Mouse (Mus musculus): Measurements from ENCODE around the gene Vmp1. TPM values are rescaled to one million over a fixed set of nuclear protein-coding genes. Genes with fewer than 3 reads are reported as not detected.

The Vmp1 gene
- total and polyA plus RNA-seq, 3 experiments: 80.9 to 209 (median 167) TPM

- no peaks in the 10 kb centered on the region for H3K27me3 ChIP-seq (replicated peaks)
- H3K79me2 ChIP-seq (replicated peaks; ENCODE audit: control insufficient read depth, extremely low read depth, insufficient read depth, poor library complexity, severe bottlenecking): peaks cover 5% of the 10 kb centered on the region
- H3K36me3 ChIP-seq (replicated peaks in 1 of 2; ENCODE audit: control insufficient read depth in 1 of 2, insufficient read depth in 1 of 2, low read length in 1 of 2): peaks cover 13 to 25% of the 10 kb centered on the region in 2 experiments
- TF ChIP-seq MEF2A (IDR thresholded peaks at IDR 0.05; ENCODE audit: borderline replicate concordance, low read depth, low read length) (no peak), UBTF (IDR thresholded peaks at IDR 0.05; ENCODE audit: low read depth, low read length) (no peak), USF2 (conservative IDR thresholded peaks at IDR 0.05; ENCODE audit: low read depth, low read length) (no peak), IRF4 (IDR thresholded peaks at IDR 0.05; ENCODE audit: low read depth, low read length) (no peak), NRF1 (IDR thresholded peaks at IDR 0.05; ENCODE audit: low read depth, low read length) (no peak), MAFK (IDR thresholded peaks at IDR 0.05; ENCODE audit: insufficient replicate concordance, low read length) (no peak), SMC3 (IDR thresholded peaks at IDR 0.05; ENCODE audit: low read depth, low read length) (no peak), KAT2A (IDR thresholded peaks at IDR 0.05; ENCODE audit: insufficient replicate concordance, low read length) (no peak), GABPA (IDR thresholded peaks at IDR 0.05; ENCODE audit: insufficient replicate concordance, low read depth, low read length) (no peak), ELF1 (IDR thresholded peaks at IDR 0.05; ENCODE audit: low read depth, low read length) (no peak), BHLHE40 (IDR thresholded peaks at IDR 0.05; ENCODE audit: low read depth, low read length) (no peak)
- no peak for DNase-seq (ENCODE audit: extremely low read depth)
- H3K4me2 ChIP-seq (ENCODE audit: insufficient read depth, low read depth, poor library complexity, severe bottlenecking): no peak overlapping the region
- H3K4me1 ChIP-seq (ENCODE audit: control insufficient read depth in 1 of 2, insufficient read depth in 2 of 2): peaks cover 9 to 58% of the 10 kb centered on the region in 2 experiments
- peak overlapping the region; percentile 42; the same call in 1 of the 2 replicates for H3K27ac ChIP-seq (ENCODE audit: insufficient read depth, low read depth)
- H3K9ac ChIP-seq (ENCODE audit: insufficient read depth, low read depth): no peak overlapping the region
- H3K9me3 ChIP-seq (replicated peaks; ENCODE audit: low read length): no peaks in the 10 kb centered on the region
- dilution Hi-C loops (cut with MboI; ENCODE audit: extremely low pct_ligation_motif_present, extremely low pct_unique_long_range_greater_than_20kb, low sequenced_read_pairs) (no loop called here), in situ Hi-C loops (cut with MboI; ENCODE audit: low pct_ligation_motif_present, low pct_unique_long_range_greater_than_20kb, low sequenced_read_pairs) (no loop called here)
- no peak overlapping the region for H3K4me3 ChIP-seq (replicated peaks in 1 of 3; ENCODE audit: low read depth in 2 of 3, low read length in 2 of 3, poor library complexity in 1 of 3)
Measured at GRCm38 (mm10) chr11:86626714-86627113, 56.9 kb downstream of the Vmp1 start.

GRCm38 (mm10) chr11:86624237-86624941 is 59.2 kb downstream of the Vmp1 start:
- H3K36me3 ChIP-seq (replicated peaks in 1 of 2; ENCODE audit: control insufficient read depth in 1 of 2, insufficient read depth in 1 of 2, low read length in 1 of 2): peaks cover 0 to 17% of the 10 kb centered on the region in 2 experiments
- peak overlapping the region; percentile 67 for H3K9ac ChIP-seq (ENCODE audit: insufficient read depth, low read depth)
- no peaks in the 10 kb centered on the region for H3K9me3 ChIP-seq (replicated peaks; ENCODE audit: low read length)
- dilution Hi-C loops (cut with MboI; ENCODE audit: extremely low pct_ligation_motif_present, extremely low pct_unique_long_range_greater_than_20kb, low sequenced_read_pairs) (loop anchor here (5.0 kb wide), 1 partner anchor 37 kb away; no protein-coding TSS in a partner anchor), in situ Hi-C loops (cut with MboI; ENCODE audit: low pct_ligation_motif_present, low pct_unique_long_range_greater_than_20kb, low sequenced_read_pairs) (loop anchor here (5.0 kb wide), 1 partner anchor 42 kb away; no protein-coding TSS in a partner anchor)
- peak; percentile 97 for DNase-seq (ENCODE audit: extremely low read depth)
- peaks cover 17% of the 10 kb centered on the region for H3K79me2 ChIP-seq (replicated peaks; ENCODE audit: control insufficient read depth, extremely low read depth, insufficient read depth, poor library complexity, severe bottlenecking)
- H3K4me2 ChIP-seq (ENCODE audit: insufficient read depth, low read depth, poor library complexity, severe bottlenecking): peak overlapping the region; percentile 85
- no peak overlapping the region for H3K4me3 ChIP-seq (replicated peaks in 1 of 3; ENCODE audit: low read depth in 2 of 3, low read length in 2 of 3, poor library complexity in 1 of 3)
- H3K27me3 ChIP-seq (replicated peaks): no peaks in the 10 kb centered on the region
- peaks cover 16 to 76% of the 10 kb centered on the region in 2 experiments for H3K4me1 ChIP-seq (ENCODE audit: control insufficient read depth in 1 of 2, insufficient read depth in 2 of 2)
- H3K27ac ChIP-seq (ENCODE audit: insufficient read depth, low read depth): peak overlapping the region; percentile 94
- TF ChIP-seq MAFK (IDR thresholded peaks at IDR 0.05; ENCODE audit: insufficient replicate concordance, low read length) (peak; percentile 95), ZNF384 (IDR thresholded peaks at IDR 0.05; ENCODE audit: low read depth, low read length) (no peak; the same call in 1 of the 2 replicates), MEF2A (IDR thresholded peaks at IDR 0.05; ENCODE audit: borderline replicate concordance, low read depth, low read length) (peak; percentile 98), MAZ (IDR thresholded peaks at IDR 0.05; ENCODE audit: low read depth, low read length) (peak; percentile 94; the same call in 1 of the 2 replicates), ZMIZ1 (IDR thresholded peaks at IDR 0.05; ENCODE audit: low read depth, low read length) (no peak), KAT2A (IDR thresholded peaks at IDR 0.05; ENCODE audit: insufficient replicate concordance, low read length) (0 out of 2 replicates have a peak, but pooled peaks have one; percentile 58), RCOR1 (conservative IDR thresholded peaks at IDR 0.05; ENCODE audit: low read depth, low read length) (peak; percentile 99), EP300 (IDR thresholded peaks at IDR 0.05; ENCODE audit: low read length) (peak; percentile 100), GABPA (IDR thresholded peaks at IDR 0.05; ENCODE audit: insufficient replicate concordance, low read depth, low read length) (no peak), TBP (conservative IDR thresholded peaks at IDR 0.05; ENCODE audit: low read depth, low read length) (peak; percentile 43; the same call in 1 of the 2 replicates), BHLHE40 (IDR thresholded peaks at IDR 0.05; ENCODE audit: low read depth, low read length) (peak; percentile 99), JUN (IDR thresholded peaks at IDR 0.05; ENCODE audit: insufficient read depth, low read depth, low read length) (peak; percentile 99), NRF1 (IDR thresholded peaks at IDR 0.05; ENCODE audit: low read depth, low read length) (no peak), NELFE (IDR thresholded peaks at IDR 0.05; ENCODE audit: low read depth, low read length) (no peak), ZKSCAN1 (IDR thresholded peaks at IDR 0.05; ENCODE audit: borderline replicate concordance, low read depth, low read length) (no peak), USF2 (conservative IDR thresholded peaks at IDR 0.05; ENCODE audit: low read depth, low read length) (peak; percentile 92), ETS1 (conservative IDR thresholded peaks at IDR 0.05; ENCODE audit: low read depth, low read length) (peak; percentile 99), SMC3 (IDR thresholded peaks at IDR 0.05; ENCODE audit: low read depth, low read length) (peak; percentile 47), POLR2A (IDR thresholded peaks at IDR 0.05; ENCODE audit: low read depth, low read length) (peak; percentile 39; the same call in 1 of the 2 replicates), PAX5 (IDR thresholded peaks at IDR 0.05; ENCODE audit: low read length) (no peak), JUND (conservative IDR thresholded peaks at IDR 0.05; ENCODE audit: low read depth, low read length) (peak; percentile 100), CHD1 (IDR thresholded peaks at IDR 0.05; ENCODE audit: low read depth, low read length) (peak; percentile 76; the same call in 1 of the 2 replicates), UBTF (IDR thresholded peaks at IDR 0.05; ENCODE audit: low read depth, low read length) (no peak), USF1 (IDR thresholded peaks at IDR 0.05; ENCODE audit: low read depth, low read length) (peak; percentile 91), MAX (IDR thresholded peaks at IDR 0.05; ENCODE audit: low read length) (peak; percentile 91), POLR2AphosphoS2 (IDR thresholded peaks at IDR 0.05; ENCODE audit: low read depth, low read length) (peak; percentile 40; the same call in 1 of the 2 replicates)

All from CH12.LX (cell line).